Mouse (Mus musculus) neural tube, embryonic 14.5 days (tissue): ENCODE measurements around the gene Tbc1d10c. TPM values are rescaled to one million over a fixed set of nuclear protein-coding genes. Genes with fewer than 3 reads are reported as not detected.
A peak's percentile ranks its signal among the peaks of the same experiment; 100 is the strongest.

Experiments used
- ATAC-seq: fragments of 200-750 bp; cut with Nextera tagmentation; 2 replicates; pipeline ENCODE4 v1.8.0; 2017; ENCODE audit warnings: low read depth, mild to moderate bottlenecking, moderate TSS enrichment, moderate library complexity
- H3K27ac ChIP-seq: fragments of 300-500 bp; sonication (generic); 2 replicates; pipeline ENCODE4 v1.5.1; 2014; ENCODE audit warnings: low read depth, mild to moderate bottlenecking, control low read depth, low read length, moderate library complexity, mixed read lengths
- H3K27me3 ChIP-seq: fragments of 300-500 bp; sonication (generic); 2 replicates; pipeline ENCODE4 v1.6.1; 2014; ENCODE audit warnings: low read length; ENCODE audit not compliant: control insufficient read depth, insufficient read depth
- H3K36me3 ChIP-seq: fragments of 300-500 bp; sonication (generic); 2 replicates; pipeline ENCODE4 v1.6.1; 2014; ENCODE audit warnings: low read length, mixed read lengths; ENCODE audit not compliant: control insufficient read depth, insufficient read depth
- H3K4me1 ChIP-seq: fragments of 300-500 bp; sonication (generic); 2 replicates; pipeline ENCODE4 v1.6.1; 2014; ENCODE audit warnings: low read length; ENCODE audit not compliant: control insufficient read depth, insufficient read depth
- H3K4me2 ChIP-seq: fragments of 300-500 bp; sonication (generic); 2 replicates; pipeline ENCODE4 v1.6.1; 2014; ENCODE audit warnings: mild to moderate bottlenecking, low read depth, low read length, control low read depth
- H3K4me3 ChIP-seq: fragments of 300-500 bp; sonication (generic); 2 replicates; pipeline ENCODE4 v1.5.1; 2014; ENCODE audit warnings: low read depth, low read length, control low read depth, mixed read lengths
- H3K9ac ChIP-seq: fragments of 300-500 bp; sonication (generic); replicated peaks from 2 replicates; pipeline ENCODE4 v1.6.1; 2014; ENCODE audit warnings: low read depth, mild to moderate bottlenecking, control low read depth, low read length, mixed read lengths
- H3K9me3 ChIP-seq: fragments of 300-500 bp; sonication (generic); 2 replicates; pipeline ENCODE4 v1.6.1; 2016; ENCODE audit warnings: low read length; ENCODE audit not compliant: control insufficient read depth
- WGBS: fragments of 180-500 bp; shearing (Covaris S2); extraction: QIAGEN DNeasy Blood & Tissue Kit; methylation state at CpG from one replicate; pipeline ENCODE4 v1.1.7; 2014; 5-methylcytosine and 5-hydroxymethylcytosine counted together
- polyA plus RNA-seq: library from polyadenylated mRNA; unstranded; fragments of >200 nt; fragmentation: Nextera tagmentation; extraction: Ambion mirVana; gene quantifications from 2 replicates; pipeline ENCODE4 v1.2.1, GENCODE M21; 2014

The Tbc1d10c gene
- 0.79 and 1.1 TPM in 2 replicates for polyA plus RNA-seq

GRCm38 (mm10) chr19:4190831-4191334, at the start of gene Tbc1d10c:
Tbc1d10c (minus strand) TSS chr19:4191284.
- peak within 1 kb of the TSS; percentile 98 for H3K9ac ChIP-seq
- no peaks in the 10 kb centered on the region for H3K27me3 ChIP-seq
- H3K9me3 ChIP-seq, result no peaks in the 10 kb centered on the region
- 54% methylated on average over 3 of the region's 4 CpGs for WGBS
- ATAC-seq, result no peak
- peak within 1 kb of the TSS; percentile 91 for H3K27ac ChIP-seq
- H3K4me2 ChIP-seq, result peak within 1 kb of the TSS; percentile 97
- H3K36me3 ChIP-seq, result peaks cover 24% of the 10 kb centered on the region
- H3K4me3 ChIP-seq, result peak within 1 kb of the TSS; percentile 80
- H3K4me1 ChIP-seq, result peaks cover 10% of the 10 kb centered on the region

DNA sequence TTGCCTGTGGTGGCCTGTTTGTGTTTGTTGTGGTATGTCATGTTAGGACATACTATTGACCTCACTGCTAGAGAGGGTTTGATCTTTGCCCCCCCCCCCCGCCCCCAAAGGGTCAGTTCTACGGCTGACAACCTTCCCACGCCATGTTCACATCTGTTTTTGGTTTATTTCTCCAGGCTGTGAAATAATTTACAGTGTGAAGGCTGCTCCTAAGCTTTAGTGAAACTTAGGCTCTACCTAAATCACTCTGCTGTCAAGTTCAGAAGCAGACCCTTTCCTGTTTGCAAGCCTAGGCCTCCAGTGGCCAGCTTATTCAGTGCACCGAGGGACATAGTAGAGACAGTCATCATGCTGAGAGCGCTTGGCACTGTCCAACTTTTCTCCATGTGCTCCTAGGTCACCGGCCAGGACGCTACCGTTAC, 49.2 kb upstream of the Tbc1d10c start:
- Histone ChIP-seq H3K9ac (no peak overlapping the region), H3K9me3 (no peaks in the 10 kb centered on the region), H3K36me3 (no peaks in the 10 kb centered on the region), H3K4me2 (no peak overlapping the region), H3K4me3 (no peak overlapping the region), H3K4me1 (no peaks in the 10 kb centered on the region), H3K27me3 (no peaks in the 10 kb centered on the region), H3K27ac (no peak overlapping the region)
- WGBS, result 71% methylated on average over 8 of the region's 8 CpGs
- ATAC-seq, result no peak

GRCm38 (mm10) chr19:4234548-4234947, 43.5 kb upstream of the Tbc1d10c start:
- H3K9me3 ChIP-seq, result no peaks in the 10 kb centered on the region
- H3K4me3 ChIP-seq, result no peak overlapping the region
- no peak for ATAC-seq
- H3K9ac ChIP-seq, result no peak overlapping the region
- H3K4me2 ChIP-seq, result no peak overlapping the region
- peaks cover 8% of the 10 kb centered on the region for H3K4me1 ChIP-seq
- WGBS, result 79% methylated on average over 4 of the region's 4 CpGs
- no peak overlapping the region for H3K27ac ChIP-seq
- H3K27me3 ChIP-seq, result no peaks in the 10 kb centered on the region
- no peaks in the 10 kb centered on the region for H3K36me3 ChIP-seq

GRCm38 (mm10) chr19:4232651-4233050, 41.6 kb upstream of the Tbc1d10c start:
- no peak for ATAC-seq
- H3K27ac ChIP-seq, result no peak overlapping the region
- peak overlapping the region; percentile 83; the same call in 1 of the 2 replicates for H3K4me2 ChIP-seq
- 85% methylated on average over 7 of the region's 7 CpGs for WGBS
- no peaks in the 10 kb centered on the region for H3K36me3 ChIP-seq
- no peaks in the 10 kb centered on the region for H3K9me3 ChIP-seq
- peaks cover 8% of the 10 kb centered on the region for H3K4me1 ChIP-seq
- no peak overlapping the region; the same call in 1 of the 2 replicates for H3K4me3 ChIP-seq
- H3K9ac ChIP-seq, result no peak overlapping the region
- H3K27me3 ChIP-seq, result no peaks in the 10 kb centered on the region

GRCm38 (mm10) chr19:4232186-4232572, 41.1 kb upstream of the Tbc1d10c start:
- Histone ChIP-seq H3K4me2 (peak overlapping the region; percentile 83), H3K9me3 (no peaks in the 10 kb centered on the region), H3K9ac (peak overlapping the region; percentile 71), H3K4me3 (peak overlapping the region; percentile 50), H3K4me1 (peaks cover 8% of the 10 kb centered on the region), H3K27ac (peak overlapping the region; percentile 72), H3K36me3 (no peaks in the 10 kb centered on the region), H3K27me3 (no peaks in the 10 kb centered on the region)
- ATAC-seq, result no peak
- WGBS, result 52% methylated on average over 2 of the region's 2 CpGs

DNA sequence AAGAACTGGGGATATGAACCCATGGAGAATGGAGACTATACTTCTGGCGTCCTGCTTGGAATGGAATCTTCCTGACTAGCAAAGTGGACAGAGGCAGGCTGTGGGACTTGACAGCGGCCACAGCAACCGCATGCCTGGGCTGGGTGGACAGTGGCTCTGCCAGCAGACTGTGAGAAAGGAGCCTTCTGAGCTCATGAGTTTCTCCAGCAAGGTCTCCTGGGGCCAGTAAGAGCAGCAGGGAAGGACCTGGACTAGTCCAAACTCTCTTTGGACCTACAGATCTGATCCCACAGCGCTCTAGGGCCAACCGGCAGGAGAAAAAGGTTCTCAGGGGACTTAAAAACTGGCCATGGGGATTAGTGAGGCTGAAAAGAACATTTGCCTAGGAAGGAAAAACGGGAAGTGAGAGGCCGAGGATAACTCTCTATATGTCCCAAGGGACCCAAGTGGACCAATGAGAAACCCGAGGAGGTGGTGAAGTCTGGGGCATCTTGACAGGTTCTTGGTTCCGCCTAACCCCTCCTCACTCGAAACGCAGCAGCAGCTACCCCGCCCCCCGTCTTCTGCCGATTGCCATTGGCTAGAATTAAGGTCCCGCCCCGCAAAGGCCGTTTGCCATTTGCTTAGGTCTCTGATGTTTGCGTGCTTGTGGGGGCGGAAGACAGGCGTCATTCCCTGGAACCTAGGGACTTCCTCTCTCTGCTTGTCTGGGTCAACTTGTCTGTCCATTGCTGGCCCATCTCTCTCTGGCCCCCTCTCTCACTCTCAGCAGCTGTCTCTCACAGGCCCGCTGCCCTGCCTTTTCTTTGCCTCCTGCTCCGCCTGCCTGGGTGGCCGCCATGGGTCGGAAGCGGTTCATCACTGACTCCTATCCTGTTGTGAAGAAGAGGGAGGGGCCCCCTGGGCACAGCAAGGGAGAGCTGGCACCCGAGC, 40.4 kb upstream of the Tbc1d10c start, which contains the start of gene Pold4:
Gene Pold4, plus strand, starts transcription at position 647 of the 933 bp plus-strand sequence.
- 9% methylated on average over 26 of the region's 26 CpGs for WGBS
- H3K27me3 ChIP-seq, result no peaks in the 10 kb centered on the region
- peak; percentile 90 for ATAC-seq

DNA sequence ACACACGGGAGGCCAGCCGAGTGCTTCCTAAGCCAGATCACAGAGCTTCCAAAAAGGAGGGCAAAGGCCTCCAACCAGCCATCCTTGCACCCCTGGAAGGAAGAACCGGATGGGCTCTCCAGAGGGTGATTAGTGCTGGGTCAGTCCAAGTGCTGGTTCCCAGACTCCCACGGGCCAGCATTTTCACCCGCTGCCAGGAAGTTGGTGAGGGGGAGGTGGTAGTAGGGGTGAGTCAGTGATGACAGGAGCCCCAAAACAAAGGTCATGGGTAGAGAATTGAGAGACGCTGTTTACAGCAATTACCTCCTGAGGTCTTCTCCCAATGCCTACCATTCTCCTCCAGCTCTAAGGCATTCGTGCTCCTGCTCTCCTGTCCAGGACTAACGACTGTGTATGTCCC, 39.3 kb upstream of the Tbc1d10c start:
- no peak overlapping the region for H3K4me2 ChIP-seq
- no peak overlapping the region for H3K9ac ChIP-seq
- H3K27ac ChIP-seq, result no peak overlapping the region
- H3K4me3 ChIP-seq, result no peak overlapping the region
- no peaks in the 10 kb centered on the region for H3K9me3 ChIP-seq
- no peaks in the 10 kb centered on the region for H3K36me3 ChIP-seq
- H3K27me3 ChIP-seq, result no peaks in the 10 kb centered on the region
- ATAC-seq, result no peak
- 75% methylated on average over 8 of the region's 8 CpGs for WGBS
- H3K4me1 ChIP-seq, result peaks cover 8% of the 10 kb centered on the region

More for the DNA sequence above, 40.4 kb upstream of the Tbc1d10c start, which contains the start of gene Pold4:
- Histone ChIP-seq H3K9ac (peak within 1 kb of the TSS; percentile 71), H3K9me3 (no peaks in the 10 kb centered on the region), H3K27ac (peak within 1 kb of the TSS; percentile 72), H3K4me2 (peak within 1 kb of the TSS; percentile 83), H3K4me3 (peak within 1 kb of the TSS; percentile 50), H3K36me3 (no peaks in the 10 kb centered on the region), H3K4me1 (peaks cover 8% of the 10 kb centered on the region)

DNA sequence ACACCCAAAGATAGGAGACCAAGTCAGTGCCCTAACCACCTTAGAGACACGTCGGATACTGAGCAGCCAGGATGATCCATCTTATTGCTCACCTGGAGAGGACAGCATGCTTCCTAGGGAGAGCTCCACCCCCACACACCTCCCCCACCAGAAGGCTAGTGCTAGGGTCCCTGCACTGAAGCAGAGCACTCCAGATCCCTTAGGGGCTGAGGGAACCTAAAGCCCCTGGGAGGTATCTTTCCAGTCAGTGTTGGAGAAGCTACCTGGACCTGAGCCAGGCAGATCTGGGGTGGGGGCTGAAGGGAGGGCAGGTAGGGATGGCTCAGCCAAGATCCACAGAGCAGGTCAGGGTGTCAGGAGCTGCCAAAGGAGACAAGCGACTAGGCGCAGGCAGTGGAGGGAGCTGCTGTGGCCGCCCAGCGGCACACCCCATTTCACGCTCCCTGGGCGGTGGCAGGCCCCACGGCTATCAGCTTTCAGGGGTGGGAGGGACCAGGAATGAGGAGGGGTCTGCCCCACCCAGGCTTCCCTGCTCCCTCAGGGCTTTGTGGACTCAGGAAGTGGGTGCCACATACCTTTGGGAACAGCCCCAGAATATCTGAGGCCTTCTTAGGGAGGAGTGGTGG, 38.5 kb upstream of the Tbc1d10c start:
- H3K27ac ChIP-seq, result no peak overlapping the region
- 39% methylated on average over 9 of the region's 9 CpGs for WGBS
- no peak for ATAC-seq
- H3K27me3 ChIP-seq, result no peaks in the 10 kb centered on the region
- H3K9me3 ChIP-seq, result no peaks in the 10 kb centered on the region
- peaks cover 8% of the 10 kb centered on the region for H3K4me1 ChIP-seq
- no peak overlapping the region for H3K4me3 ChIP-seq
- no peak overlapping the region for H3K9ac ChIP-seq
- H3K4me2 ChIP-seq, result no peak overlapping the region
- no peaks in the 10 kb centered on the region for H3K36me3 ChIP-seq
